Mouse (Mus musculus) spleen, postnatal 10 days (tissue): ENCODE measurements around the gene Sh3bp4.

Source experiments
- DNase-seq, 2 experiments: peaks; one replicate each; pipeline ENCODE4 v3.0.0; 2021 to 2022; ENCODE audit warnings: low spot score in 2 of 2

Sh3bp4 gene

DNA sequence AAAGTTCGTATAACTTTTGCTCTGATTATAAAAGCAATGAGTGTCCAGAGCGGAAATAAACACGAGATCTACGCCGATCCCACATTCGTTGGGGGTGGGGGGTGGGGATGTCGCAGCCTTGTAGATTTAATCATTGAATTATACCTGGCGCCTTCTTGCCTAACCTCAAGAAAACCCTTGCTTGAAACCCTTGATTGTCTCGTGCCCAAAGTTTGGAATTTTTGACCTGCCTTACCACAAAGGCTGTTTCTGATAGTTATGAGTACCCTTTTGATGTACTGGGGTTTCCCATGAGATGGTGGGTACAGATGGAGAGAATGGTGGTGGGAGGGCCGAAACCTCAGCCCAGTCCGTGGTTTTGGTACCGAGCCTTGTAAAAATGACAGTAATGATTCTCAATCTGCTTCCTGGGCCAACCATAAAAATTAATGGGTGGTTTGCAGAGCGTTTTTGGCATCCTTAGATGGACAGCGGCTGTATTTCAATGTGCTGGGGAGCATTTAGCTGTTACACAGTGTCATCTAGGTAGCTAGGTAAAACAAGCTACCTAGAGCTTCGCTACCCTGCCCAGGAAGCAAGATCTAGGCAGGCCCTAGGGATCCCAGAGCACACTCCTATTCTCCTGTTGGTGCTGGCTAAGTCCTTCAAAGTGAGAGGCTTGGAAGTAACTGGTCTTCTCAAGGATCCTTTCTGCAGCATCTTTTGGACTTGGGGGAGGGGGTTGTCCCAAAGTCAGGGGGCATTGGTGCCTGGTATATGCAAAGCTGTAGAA, 1.3 kb downstream of the Sh3bp4 start:
- DNase-seq, result no peak

DNA sequence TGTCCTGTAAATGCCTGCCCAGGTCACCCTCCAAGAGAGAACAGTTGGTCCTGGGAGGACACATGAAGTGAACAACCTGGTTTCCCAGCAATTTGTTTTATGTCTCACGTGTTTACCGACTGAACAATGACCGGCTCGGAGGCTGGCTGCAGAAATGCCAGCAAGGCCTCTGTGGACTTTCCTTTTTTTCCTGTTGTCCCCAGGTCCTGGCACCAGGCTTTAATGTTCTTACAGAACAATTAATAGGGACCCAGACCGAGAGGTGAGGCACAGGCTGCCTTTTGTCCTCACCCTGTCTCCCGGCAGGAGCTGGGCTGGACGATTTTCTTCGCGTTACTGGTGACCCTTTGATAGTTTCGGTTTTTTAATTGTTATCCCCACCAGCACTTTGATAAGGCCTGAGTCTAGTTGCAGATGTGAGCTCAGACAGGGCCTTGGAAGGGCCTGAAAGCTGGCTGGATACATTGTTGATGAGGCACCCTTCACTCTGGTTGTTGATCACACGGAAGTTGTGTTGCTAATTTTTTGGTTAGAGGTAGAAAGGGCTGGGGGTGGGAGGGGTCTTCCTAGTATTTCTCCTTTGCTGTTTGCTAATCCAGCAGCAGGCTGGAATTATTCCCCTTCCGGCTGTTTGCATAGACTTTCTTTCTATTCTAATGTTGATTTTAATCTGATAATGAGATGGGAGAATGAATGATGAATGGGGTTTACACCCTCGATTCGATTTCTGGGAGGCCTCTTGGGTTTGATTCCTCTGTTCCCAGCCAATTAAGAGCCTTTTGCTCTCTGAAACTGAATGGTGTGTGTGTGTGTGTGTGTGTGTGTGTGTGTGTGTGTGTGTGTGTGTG, 2.2 kb downstream of the Sh3bp4 start:
- DNase-seq, result no peak

DNA sequence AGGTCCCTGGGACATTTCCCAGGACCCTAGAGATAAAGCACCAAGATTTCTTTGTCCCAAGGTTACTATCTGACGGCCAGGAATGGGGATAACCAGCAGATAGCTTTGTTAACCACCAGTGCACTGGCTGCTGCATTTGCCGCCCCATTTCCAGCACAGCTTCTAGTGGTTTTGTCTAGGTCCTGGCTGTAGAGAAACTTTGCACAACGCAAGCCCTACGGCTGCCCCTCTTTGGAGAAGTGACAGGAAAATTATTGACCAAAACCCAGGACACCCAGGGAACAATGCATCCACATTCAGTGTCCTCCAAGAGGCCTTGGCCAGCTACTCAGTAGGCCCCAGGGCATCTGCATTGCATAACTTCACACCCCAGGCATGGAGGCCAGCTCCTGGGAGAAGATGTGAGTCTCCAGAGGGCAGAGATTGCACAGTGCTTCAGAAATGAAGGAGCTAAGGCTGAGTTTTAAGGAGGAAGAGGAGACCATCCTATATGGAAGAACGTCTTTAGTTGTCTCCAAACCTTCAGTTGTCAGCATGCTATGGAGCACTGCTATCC, 3.2 kb downstream of the Sh3bp4 start:
- no peak for DNase-seq

DNA sequence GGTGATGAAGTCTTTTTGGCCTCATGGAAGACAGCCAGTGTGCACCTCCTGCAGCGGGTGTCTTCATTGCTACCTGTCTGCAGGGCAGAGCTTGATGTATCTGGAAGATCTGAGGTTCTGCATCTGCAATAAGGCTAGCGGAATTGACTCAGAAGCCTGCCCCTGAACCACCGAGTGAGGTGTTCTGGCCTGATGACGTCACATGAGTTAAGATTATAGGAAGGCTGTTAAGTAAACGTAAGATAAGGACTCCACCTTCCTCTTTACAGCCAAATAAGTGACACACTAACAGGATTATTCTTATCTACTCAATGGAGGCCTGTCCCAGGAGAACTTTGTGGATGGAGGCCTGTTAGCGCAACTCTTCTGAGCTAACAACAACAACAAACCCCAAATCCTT, 4.5 kb downstream of the Sh3bp4 start:
- DNase-seq, result no peak

DNA sequence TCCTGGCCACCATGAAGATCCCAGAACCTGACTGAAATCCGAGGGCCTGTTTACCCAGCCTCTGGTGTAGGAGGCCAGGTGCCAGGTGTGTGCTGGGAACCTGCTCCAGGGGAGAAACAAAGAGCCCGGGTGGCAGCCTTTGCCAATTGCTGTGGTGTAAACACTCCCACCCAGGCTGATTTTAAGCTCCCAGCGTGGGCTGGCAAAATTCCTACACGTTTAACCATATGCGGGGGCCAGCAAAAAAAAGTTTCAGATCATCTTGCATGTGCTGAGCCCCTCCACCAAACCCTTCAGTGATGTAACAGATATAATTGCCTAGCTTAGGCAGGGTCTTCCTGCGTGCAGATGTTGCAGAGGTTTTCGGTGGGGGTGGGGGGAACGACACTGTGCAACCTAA, 4.9 kb downstream of the Sh3bp4 start:
- no peak for DNase-seq

DNA sequence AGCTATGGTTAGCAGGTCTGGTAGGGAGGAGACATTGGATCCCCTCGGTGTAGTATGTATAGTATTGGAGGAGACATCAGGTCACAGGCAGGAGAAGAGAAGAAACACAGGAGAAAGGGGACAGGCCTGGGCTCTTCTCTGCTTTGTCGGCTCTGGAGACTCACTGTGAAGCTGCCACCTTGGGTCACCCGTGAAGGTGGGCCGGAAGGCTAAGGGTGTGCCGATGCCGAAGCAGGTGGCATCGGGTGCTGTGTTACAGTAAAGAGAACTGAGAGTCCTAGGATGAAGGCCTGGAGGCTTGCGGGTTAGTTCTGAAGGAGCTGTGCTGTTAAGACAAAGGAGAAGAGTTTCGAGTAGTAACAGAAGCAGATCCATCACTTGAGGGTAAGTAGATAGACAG, 6.6 kb downstream of the Sh3bp4 start:
- no peak for DNase-seq

DNA sequence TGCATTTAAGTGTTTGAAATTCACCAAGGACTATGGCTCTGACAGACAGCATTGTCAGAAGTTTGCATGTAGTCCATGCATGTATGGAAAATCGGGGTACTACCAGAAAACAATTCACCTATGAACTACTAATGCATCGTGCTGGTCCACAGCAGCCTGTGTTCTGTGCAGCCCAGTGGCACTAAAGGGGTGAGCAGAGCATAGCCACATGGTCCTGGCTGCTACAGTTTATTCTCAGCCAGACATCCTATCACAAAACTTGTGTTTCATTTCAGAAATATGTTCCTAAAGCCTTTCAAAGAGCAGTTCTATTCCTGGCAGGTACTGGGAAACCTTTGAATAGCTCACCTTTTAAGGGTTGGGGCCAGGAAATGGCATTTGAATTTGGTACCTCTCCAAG, 8.0 kb downstream of the Sh3bp4 start:
- peak in 1 of 2 experiments; percentile 0 for DNase-seq

DNA sequence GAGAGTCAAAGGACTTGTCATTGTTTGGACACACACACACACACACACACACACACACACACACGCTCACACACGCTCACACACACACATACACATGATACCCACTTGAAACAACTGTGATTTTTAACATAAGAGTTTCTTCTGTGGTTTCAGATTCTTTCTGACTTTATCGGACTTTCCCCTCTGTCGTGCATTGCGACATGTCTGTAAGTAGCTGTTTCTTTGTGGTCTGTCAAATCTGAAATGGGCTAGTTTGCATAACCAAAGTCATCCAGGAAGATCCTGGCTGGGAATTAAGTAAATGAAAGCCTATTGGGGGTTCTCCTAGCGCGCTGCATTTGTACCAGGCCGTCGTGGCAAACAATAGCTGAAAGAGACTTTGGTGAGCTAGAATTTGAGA, 8.5 kb downstream of the Sh3bp4 start:
- peak in 1 of 2 experiments; percentile 7 for DNase-seq

DNA sequence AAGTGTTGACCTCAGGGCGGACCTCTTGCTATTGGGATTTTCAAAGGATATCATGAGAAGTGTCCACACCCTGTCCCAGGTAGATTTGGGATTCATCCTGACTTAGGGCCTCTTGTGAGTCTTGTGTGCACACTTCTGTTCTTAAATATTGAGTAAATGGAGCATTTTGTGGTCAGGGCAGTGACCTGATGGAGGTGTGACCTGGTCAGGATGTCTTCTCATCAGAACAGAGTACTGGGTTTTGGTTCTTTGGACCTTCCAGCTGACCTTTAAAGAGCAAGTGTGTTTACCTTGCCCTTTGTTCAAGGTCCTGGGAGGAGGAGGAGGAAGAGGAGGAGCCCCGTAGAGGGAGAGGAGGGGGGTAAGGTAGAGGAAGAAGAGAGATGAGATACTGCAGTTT, 9.0 kb downstream of the Sh3bp4 start:
- DNase-seq, result peak in 1 of 2 experiments; percentile 7

DNA sequence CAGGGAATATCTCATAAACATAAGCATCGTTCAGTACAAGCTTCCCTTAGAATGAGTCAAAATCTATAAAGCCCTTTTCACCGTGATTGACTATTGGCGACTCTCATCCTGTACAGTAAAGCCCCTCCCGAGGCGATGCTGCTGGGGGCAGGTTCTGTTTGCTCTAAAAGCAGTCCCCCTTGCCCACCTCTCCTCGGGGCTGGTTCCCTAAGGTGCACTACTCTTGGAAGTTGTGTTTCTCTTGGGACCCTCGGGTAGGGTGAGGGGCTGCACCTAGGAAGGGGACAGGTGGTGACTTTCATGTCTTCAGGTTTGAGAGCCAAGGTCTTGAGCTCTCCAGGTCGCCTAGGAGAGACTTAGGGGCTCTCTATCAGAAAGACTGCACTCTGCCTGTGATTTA, 10.2 kb downstream of the Sh3bp4 start:
- peak in 1 of 2 experiments; percentile 7 for DNase-seq

DNA sequence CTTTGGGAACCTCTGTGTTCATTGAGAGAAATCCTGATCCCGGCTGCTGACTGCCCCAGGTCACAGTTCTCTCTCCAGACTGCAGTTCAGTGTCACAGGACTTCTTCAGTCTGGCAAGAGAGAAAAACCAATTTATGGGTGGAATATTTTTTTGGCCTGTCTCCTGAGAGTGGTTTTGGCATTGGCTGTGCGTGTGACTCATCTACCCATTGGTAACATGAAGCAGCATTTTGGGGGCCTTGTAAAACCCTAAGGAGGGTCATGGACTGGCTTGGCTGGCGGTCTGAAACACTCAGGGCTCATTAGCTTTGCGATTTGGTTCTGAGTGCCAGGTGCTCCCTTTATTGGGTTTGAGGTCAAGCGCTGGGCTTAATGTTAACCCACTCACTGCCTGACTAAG, 10.6 kb downstream of the Sh3bp4 start:
- peak in 1 of 2 experiments; percentile 6 for DNase-seq

DNA sequence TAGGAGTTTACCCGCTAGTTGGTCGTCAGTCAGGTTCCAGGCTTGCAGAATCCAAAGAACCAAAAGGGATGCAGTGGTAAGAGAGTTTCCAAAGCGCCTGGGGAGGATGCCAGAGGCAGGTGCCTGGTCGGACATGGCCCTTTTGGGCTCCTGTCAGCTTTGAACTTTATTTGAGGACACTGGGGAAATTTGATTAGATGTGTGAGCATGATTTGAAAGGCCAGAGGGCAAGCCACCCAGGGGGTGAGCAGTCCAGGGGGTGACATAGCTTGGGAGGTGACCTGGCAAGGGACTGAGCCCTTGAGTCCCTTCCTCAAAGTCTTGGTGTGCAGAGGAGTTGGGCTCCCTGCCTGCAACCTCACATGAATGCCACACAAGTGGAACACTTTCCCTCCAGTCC, 11.2 kb downstream of the Sh3bp4 start:
- DNase-seq, result peak in 1 of 2 experiments; percentile 6

DNA sequence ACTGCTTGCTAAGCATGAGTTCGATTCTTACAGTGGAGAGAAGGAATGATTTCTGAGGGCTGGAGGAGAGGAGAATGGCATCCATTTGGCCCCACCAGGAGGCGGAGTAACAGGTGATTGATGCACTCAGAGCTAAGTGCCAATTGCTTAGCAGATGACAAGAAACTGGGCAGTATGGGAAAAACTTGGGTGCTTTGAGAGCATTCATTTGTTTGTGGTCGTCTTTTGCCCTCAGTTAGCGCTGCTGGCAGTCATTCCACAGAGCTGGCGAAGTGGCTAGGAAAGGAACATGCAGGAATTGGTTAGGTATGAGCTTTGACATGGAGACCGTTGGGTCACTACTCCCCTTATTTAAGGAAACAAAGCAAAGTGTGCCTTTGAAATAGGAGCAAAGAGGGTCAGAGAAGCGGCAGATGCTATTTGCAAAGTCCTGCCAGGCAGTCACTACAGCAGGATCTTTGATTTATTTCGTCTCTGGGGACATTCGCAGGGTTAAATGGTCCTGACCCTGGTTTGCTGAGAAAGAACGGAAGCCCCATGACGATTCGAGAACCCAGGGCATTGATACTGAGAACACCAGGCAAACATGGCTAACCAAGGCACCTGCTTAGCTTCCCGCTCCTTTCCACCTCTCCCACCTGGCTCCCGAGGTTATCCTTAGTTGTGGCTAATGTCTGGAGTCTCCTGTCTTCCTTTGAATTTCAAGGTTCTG, 12.1 kb downstream of the Sh3bp4 start:
- DNase-seq, result no peak

DNA sequence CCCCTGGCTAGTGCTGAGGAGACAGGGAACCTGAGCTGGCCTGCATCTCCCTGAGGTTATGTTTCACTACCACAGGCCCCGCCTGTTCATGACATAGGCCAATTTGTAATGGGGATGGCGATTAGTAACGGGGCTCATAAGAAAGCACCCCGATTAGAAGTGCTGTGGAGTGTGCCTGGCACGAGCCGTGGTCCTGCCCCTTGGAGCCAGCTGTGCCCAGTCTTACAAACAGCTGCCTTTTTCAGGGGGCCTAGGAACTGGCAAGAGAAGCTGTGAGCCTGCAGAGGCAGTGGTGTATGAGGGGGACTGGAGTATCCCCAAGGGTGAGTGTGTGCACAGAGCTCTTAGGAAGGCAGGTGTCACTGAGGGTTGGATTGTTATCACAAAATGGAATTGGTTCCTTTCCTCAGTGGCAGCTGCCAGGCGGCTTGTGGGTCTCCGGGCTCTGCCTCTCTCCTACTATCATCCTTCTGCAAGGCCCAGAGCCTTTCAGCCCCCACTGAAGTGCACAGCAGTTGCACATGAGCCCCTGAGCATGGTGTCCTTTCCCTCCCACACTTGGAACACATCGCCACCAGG, 16.4 kb downstream of the Sh3bp4 start:
- DNase-seq, result no peak

DNA sequence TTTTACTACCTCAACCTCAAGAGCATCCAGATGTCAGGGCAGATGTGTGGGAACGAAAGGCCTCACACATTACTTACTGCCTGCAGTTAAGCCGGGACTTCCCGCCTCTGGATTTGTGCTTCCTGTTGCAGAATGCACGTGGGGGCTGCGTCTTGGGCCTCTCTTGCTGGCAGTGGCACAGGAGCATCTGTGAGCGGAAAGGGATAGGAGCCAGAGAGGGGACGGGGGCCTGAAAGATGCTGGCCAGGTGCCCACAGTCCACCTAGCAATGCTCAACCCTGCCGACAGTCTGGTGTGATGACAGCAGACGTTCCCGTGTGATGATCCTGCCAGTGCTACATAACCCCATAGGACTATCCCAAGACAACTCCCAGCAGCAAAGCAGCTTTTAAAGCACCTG, 17.9 kb downstream of the Sh3bp4 start:
- DNase-seq, result no peak

DNA sequence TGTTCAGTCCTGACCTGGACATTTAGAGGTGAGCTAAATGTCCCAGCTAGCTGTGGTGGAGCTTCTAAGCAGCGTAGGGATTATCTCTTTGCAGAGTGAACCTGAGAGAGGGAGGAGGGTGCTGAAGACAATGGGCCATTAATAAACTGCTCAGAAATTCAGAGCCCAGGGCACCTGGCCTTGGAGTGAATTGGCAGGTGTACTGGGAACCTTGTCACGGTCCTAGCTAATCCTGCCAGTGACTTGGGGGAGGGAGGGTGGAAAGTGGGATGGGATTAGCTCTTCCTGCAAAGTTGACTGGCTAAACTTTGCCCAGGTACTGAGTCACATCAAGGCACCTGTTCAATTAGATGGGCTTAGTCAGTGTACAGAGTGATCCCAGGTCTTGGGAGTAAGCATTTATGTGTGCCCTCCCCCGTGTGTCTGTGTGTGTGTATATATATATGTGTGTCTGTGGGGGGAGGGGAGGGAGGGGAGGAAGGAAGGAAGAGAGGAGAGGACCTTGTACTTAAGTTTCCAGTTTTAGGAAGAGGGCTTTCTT, 18.6 kb downstream of the Sh3bp4 start:
- no peak for DNase-seq

DNA sequence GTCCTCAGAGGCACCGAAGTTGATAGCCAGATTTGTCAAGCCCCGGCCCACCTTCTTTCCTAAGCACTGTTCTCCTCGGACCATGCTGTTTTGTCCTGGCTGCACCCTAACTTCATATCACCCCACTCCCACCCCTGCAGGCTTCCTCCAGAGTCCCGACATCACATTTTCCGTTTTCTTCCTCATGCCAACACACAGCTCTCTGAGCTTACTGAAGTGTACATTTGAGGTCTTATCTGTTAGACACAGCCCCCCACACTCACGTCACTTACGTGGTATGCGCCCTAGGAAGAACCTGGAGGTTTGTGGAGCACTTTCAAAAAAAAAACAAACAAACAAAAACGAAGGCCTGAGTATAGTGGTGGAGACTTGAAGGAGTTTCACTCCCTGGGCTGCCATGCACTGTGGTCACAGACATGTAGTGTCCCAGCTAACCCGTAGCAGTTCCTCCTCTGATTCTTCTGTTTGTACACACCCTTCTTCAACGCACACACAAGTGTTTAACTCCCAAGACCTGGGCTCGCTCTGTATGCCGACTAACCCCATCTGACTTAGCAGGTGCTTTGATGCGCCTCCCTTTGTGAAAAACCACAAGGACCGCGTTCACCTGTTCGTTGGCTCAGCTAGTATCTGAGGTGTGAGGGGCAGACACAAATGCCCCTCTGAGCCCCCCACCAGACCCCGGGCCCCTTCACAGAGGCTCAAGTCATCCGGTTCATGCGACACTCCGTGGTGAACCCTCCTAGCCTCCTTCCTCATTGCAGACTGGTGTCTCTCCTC, 19.8 kb downstream of the Sh3bp4 start:
- no peak for DNase-seq

DNA sequence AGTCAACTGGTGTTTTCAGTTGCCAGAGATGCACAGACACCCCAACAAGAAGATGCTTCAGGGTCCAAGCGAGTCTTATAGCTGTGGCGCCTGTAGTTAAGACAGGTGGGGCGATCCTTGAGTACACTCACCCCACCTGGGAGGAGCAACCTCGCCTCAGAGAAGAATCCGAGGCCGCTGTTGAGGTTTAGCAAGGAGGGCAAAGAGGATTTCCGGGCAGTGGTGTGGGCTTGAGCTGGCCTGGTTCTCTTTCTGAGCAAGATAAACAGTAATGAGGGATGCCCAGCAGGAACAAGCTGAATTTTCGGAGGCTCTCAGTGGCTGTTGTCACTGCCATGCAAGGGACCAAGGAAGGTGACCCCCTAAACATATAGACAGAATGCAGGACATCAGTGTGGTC, 20.5 kb downstream of the Sh3bp4 start:
- DNase-seq, result no peak

DNA sequence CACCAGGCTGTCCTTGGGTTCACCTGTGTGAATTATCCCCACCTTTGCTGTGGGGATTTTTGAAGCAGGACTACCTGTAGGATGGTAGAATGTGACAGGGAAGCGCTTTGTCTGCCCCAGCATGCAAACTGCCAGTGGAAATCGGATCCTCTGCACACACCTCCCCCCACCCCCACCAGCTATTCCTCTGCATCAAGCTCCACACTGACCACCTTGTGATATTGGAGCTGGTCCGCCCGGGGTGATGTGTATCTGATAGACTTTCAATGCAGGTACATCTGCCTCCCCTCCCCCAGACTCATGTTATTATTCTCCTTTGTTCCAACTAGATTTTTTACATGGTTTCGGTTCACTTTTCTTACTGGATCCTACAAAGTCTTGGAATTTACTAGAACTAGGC, 21.8 kb downstream of the Sh3bp4 start:
- DNase-seq, result no peak

DNA sequence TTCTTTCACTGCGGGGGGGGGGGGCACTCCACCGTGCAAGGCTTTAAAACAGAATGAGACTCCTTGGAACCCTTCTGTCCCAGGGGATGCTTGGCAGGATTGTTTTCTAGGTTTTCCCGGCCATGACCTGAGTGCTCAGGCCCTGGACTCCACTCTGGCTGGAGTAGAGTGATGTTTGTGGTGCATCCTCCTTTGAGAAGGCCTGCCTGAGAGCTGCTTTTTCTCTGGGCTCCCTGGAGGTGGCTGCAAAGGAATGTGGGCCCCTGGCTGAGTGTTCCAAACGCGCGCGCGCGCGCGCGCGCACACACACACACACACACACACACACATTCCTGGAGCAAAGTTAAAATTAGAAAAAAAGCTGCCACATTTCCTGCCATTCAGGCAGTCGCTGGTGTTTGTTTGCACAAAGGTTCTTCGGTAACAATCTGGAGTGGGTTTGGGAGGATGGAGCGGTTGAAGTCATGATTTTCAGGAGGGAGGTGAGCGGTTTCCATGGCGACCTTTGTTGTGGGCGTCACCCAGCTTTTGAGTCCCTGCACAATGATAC, 22.3 kb downstream of the Sh3bp4 start:
- no peak for DNase-seq
